ENCODE assay signal across 8 mouse cellular contexts in genomic region chr16:23986871-23987270, GRCm38 (mm10). TPM values are rescaled to one million over a fixed set of nuclear protein-coding genes. Genes with fewer than 3 reads are reported as not detected.
A peak's percentile ranks its signal among the peaks of the same experiment; 100 is the strongest.
DNase-seq lines count a peak whose midpoint lies in the region; ATAC-seq and TF ChIP-seq lines count a peak whose summit lies in the region.

No protein-coding gene starts in this region.

- no peak for TF ChIP-seq POLR2A in thymus, adult 2 months (IDR thresholded peaks at IDR 0.05; ENCODE audit: control insufficient read depth, extremely low read depth, insufficient read depth, low read length, poor library complexity)

- H3K36me3 ChIP-seq in forebrain, embryonic 13.5 days (ENCODE audit: poor library complexity, severe bottlenecking): no peaks in the 10 kb centered on the region
- peaks cover 10% of the 10 kb centered on the region; the same call in 1 of the 2 replicates for H3K36me3 ChIP-seq in thymus, adult 2 months (ENCODE audit: control insufficient read depth, insufficient read depth, low read length)

- H3K27ac ChIP-seq in forebrain, embryonic 13.5 days: peak overlapping the region; percentile 98
- H3K27ac ChIP-seq in thymus, adult 2 months (ENCODE audit: control insufficient read depth, insufficient read depth, low read length): peak overlapping the region; percentile 93

- ATAC-seq in forebrain, embryonic 13.5 days: no peak
- ATAC-seq in frontal cortex, adult (ENCODE audit: low TSS enrichment): no peak

- peaks cover 66% of the 10 kb centered on the region for H3K4me1 ChIP-seq in forebrain, embryonic 13.5 days
- peaks cover 25% of the 10 kb centered on the region for H3K4me1 ChIP-seq in thymus, adult 2 months (replicated peaks; ENCODE audit: control insufficient read depth, insufficient read depth, low read length)

- peaks cover 31% of the 10 kb centered on the region for H3K27me3 ChIP-seq in forebrain, embryonic 13.5 days
- H3K27me3 ChIP-seq in thymus, adult 2 months (ENCODE audit: control insufficient read depth, insufficient read depth, low read length): no peaks in the 10 kb centered on the region

- peak overlapping the region; percentile 91 for H3K9ac ChIP-seq in forebrain, embryonic 13.5 days

- WGBS in forebrain, embryonic 13.5 days: under 1% methylated on average over 17 of the region's 17 CpGs
- WGBS in thymus, adult 2 months: under 1% methylated on average over 17 of the region's 17 CpGs

- peak overlapping the region; percentile 88 for H3K4me2 ChIP-seq in forebrain, embryonic 13.5 days

- H3K4me3 ChIP-seq in forebrain, embryonic 13.5 days: peak overlapping the region; percentile 74
- peak overlapping the region; percentile 96 for H3K4me3 ChIP-seq in thymus, adult 2 months (ENCODE audit: control insufficient read depth, insufficient read depth, low read length)

- no peak for TF ChIP-seq CTCF in thymus, adult 2 months (IDR thresholded peaks at IDR 0.05; ENCODE audit: borderline replicate concordance, control insufficient read depth, extremely low read depth, insufficient read depth, low read length, poor library complexity)

- peak; percentile 60 for DNase-seq in kidney, adult 18-20 months
- DNase-seq in kidney, adult 9 months: no peak
- DNase-seq in adrenal gland, postnatal 14 days: peak; percentile 52
- peak; percentile 62 for DNase-seq in induced T-regulatory cell, adult 2 months (ENCODE audit: low read depth)
- peak; percentile 50 for DNase-seq in lung, postnatal 10 days
- DNase-seq in thymus, adult 2 months: peak; percentile 54

- no peaks in the 10 kb centered on the region for H3K9me3 ChIP-seq in forebrain, embryonic 13.5 days (replicated peaks)

RNA-seq across cellular contexts. Expression of gene Gm37419, which starts 1.4 kb away (rescaled TPM):
- not detected in 2 replicates for total RNA-seq in adrenal gland, postnatal 14 days (2021)
- polyA plus RNA-seq in forebrain, embryonic 13.5 days (2015; fragmentation: Nextera tagmentation; extraction: Ambion mirVana): not detected in 2 replicates
- not detected in 2 replicates for polyA plus RNA-seq in thymus, adult 2 months (2012; rRNA removed)

RNA-seq across cellular contexts. Expression of gene Bcl6, which starts 1.8 kb away (rescaled TPM):
- 48.4 and 72.0 TPM in 2 replicates for total RNA-seq in adrenal gland, postnatal 14 days (2021)
- polyA plus RNA-seq in forebrain, embryonic 13.5 days (2015; fragmentation: Nextera tagmentation; extraction: Ambion mirVana): 0.81 and 0.84 TPM in 2 replicates
- polyA plus RNA-seq in thymus, adult 2 months (2012; rRNA removed): 103 and 116 TPM in 2 replicates

RNA-seq across cellular contexts. Expression of gene Rtp2, which starts 54.7 kb away (rescaled TPM):
- total RNA-seq in adrenal gland, postnatal 14 days (2021): not detected in 2 replicates
- not detected in 2 replicates for polyA plus RNA-seq in forebrain, embryonic 13.5 days (2015; fragmentation: Nextera tagmentation; extraction: Ambion mirVana)
- polyA plus RNA-seq in thymus, adult 2 months (2012; rRNA removed): not detected in 2 replicates

Comparison
In these comparisons a context has a peak if more than half of its experiments do, and no peak if none do; other contexts are left out.
1. RNA of gene Bcl6, which starts 1.8 kb away (polyA plus RNA-seq): 103 to 116 TPM in thymus, adult 2 months; 0.81 to 0.84 TPM in forebrain, embryonic 13.5 days; every median in the first group is over 10 times any median in the second.